Comparison of ENCODE assay signal across 8 mouse cellular contexts in genomic region chr13:34964866-34965265, GRCm38 (mm10). TPM values are rescaled to one million over a fixed set of nuclear protein-coding genes. Genes with fewer than 3 reads are reported as not detected.
DNase-seq lines count a peak whose midpoint lies in the region; ATAC-seq lines count a peak whose summit lies in the region.
"Had no signal": no experiment of that assay in that cellular context is flagged by ENCODE, and none has a peak within 500 bp of the region (broad histone marks: within the 10 kb centered on the region; RNA-seq: fewer than 3 reads in every experiment).

No protein-coding gene starts in this region.

- H3K27me3 ChIP-seq in lung, embryonic 15.5 days, result peaks cover 17% of the 10 kb centered on the region
- H3K27me3 ChIP-seq in forebrain, embryonic 15.5 days, result peaks cover 9% of the 10 kb centered on the region; the same call in 1 of the 2 replicates
- H3K27me3 ChIP-seq in limb, embryonic 10.5 days (ENCODE audit: low read depth, poor library complexity, severe bottlenecking), result peaks cover 43% of the 10 kb centered on the region
- 0 out of 2 replicates have a peak, but pooled peaks cover 3% of the 10 kb centered on the region for H3K27me3 ChIP-seq in stomach, embryonic 14.5 days (ENCODE audit: control insufficient read depth, insufficient read depth, low read length)

- 8% methylated on average over 5 of the region's 5 CpGs for WGBS in lung, embryonic 15.5 days
- WGBS in forebrain, embryonic 15.5 days, result 5% methylated on average over 5 of the region's 5 CpGs
- 9% methylated on average over 5 of the region's 5 CpGs for WGBS in limb, embryonic 10.5 days
- 22% methylated on average over 5 of the region's 5 CpGs for WGBS in stomach, embryonic 14.5 days

- peak overlapping the region; percentile 42 for H3K4me3 ChIP-seq in lung, embryonic 15.5 days
- H3K4me3 ChIP-seq in forebrain, embryonic 15.5 days, result peak overlapping the region; percentile 39
- peak overlapping the region; percentile 58 for H3K4me3 ChIP-seq in limb, embryonic 10.5 days
- H3K4me3 ChIP-seq in stomach, embryonic 14.5 days (ENCODE audit: low read depth, low read length), result peak overlapping the region; percentile 45; the same call in 1 of the 2 replicates

- H3K9me3 ChIP-seq in lung, embryonic 15.5 days, result no peaks in the 10 kb centered on the region
- no peaks in the 10 kb centered on the region for H3K9me3 ChIP-seq in forebrain, embryonic 15.5 days
- H3K9me3 ChIP-seq in limb, embryonic 10.5 days (replicated peaks), result no peaks in the 10 kb centered on the region
- no peaks in the 10 kb centered on the region for H3K9me3 ChIP-seq in stomach, embryonic 14.5 days (ENCODE audit: control insufficient read depth, low read depth, low read length)

- DNase-seq in lung, postnatal 36 days, result no peak
- no peak for DNase-seq in limb, embryonic 10.5 days (ENCODE audit: low spot score)
- DNase-seq in left cerebral cortex, adult 11 months (ENCODE audit: low spot score), result no peak
- DNase-seq in thymus, postnatal 10 days (ENCODE audit: low spot score in 2 of 2), result no peak
- DNase-seq: gastrocnemius, postnatal 25 days had no signal

- no peak overlapping the region for H3K27ac ChIP-seq in lung, embryonic 15.5 days
- no peak overlapping the region for H3K27ac ChIP-seq in forebrain, embryonic 15.5 days (replicated peaks)
- H3K27ac ChIP-seq in limb, embryonic 10.5 days, result no peak overlapping the region
- H3K27ac ChIP-seq in stomach, embryonic 14.5 days (ENCODE audit: low read length), result no peak overlapping the region

- H3K4me2 ChIP-seq in lung, embryonic 15.5 days, result peak overlapping the region; percentile 65
- H3K4me2 ChIP-seq in forebrain, embryonic 15.5 days (replicated peaks), result peak overlapping the region; percentile 65
- H3K4me2 ChIP-seq in stomach, embryonic 14.5 days (replicated peaks; ENCODE audit: low read depth, low read length), result peak overlapping the region; percentile 80

- H3K36me3 ChIP-seq in lung, embryonic 15.5 days, result no peaks in the 10 kb centered on the region
- no peaks in the 10 kb centered on the region for H3K36me3 ChIP-seq in forebrain, embryonic 15.5 days
- H3K36me3 ChIP-seq in limb, embryonic 10.5 days, result no peaks in the 10 kb centered on the region
- H3K36me3 ChIP-seq in stomach, embryonic 14.5 days (ENCODE audit: control insufficient read depth, insufficient read depth, low read length), result no peaks in the 10 kb centered on the region

- H3K9ac ChIP-seq in lung, embryonic 15.5 days, result no peak overlapping the region
- H3K9ac ChIP-seq in forebrain, embryonic 15.5 days (replicated peaks), result no peak overlapping the region
- no peak overlapping the region for H3K9ac ChIP-seq in stomach, embryonic 14.5 days (replicated peaks; ENCODE audit: low read depth, low read length)

- peaks cover 12% of the 10 kb centered on the region; the same call in 1 of the 2 replicates for H3K4me1 ChIP-seq in lung, embryonic 15.5 days
- H3K4me1 ChIP-seq in forebrain, embryonic 15.5 days, result peaks cover 17% of the 10 kb centered on the region
- H3K4me1 ChIP-seq in limb, embryonic 10.5 days, result peaks cover 12% of the 10 kb centered on the region
- no peaks in the 10 kb centered on the region; the same call in 1 of the 2 replicates for H3K4me1 ChIP-seq in stomach, embryonic 14.5 days (ENCODE audit: control insufficient read depth, insufficient read depth, low read length)

- ATAC-seq in lung, embryonic 15.5 days (ENCODE audit: borderline replicate concordance, extremely low read depth, low FRiP score, low TSS enrichment), result no peak
- ATAC-seq in forebrain, embryonic 15.5 days (replicated peaks), result no peak
- ATAC-seq in stomach, embryonic 14.5 days (ENCODE audit: insufficient number of reproducible peaks, insufficient read depth, low FRiP score, low read depth), result no peak

RNA-seq across cellular contexts. Expression of gene Eci3, which starts 1.3 kb away (rescaled TPM):
- 0.59 and 1.0 TPM in 2 replicates for polyA plus RNA-seq in lung, embryonic 15.5 days (2015; fragmentation: Nextera tagmentation; extraction: Ambion mirVana)
- polyA plus RNA-seq in forebrain, embryonic 15.5 days (2015; fragmentation: Nextera tagmentation; extraction: Ambion mirVana), result 0.15 and 0.41 TPM in 2 replicates
- polyA plus RNA-seq in limb, embryonic 10.5 days (2016; fragmentation: Nextera tagmentation; extraction: Ambion mirVana), result 0.15 TPM in 1 of 2 replicates, not detected in the other
- polyA plus RNA-seq in stomach, embryonic 14.5 days (2014; fragmentation: Nextera tagmentation; extraction: Ambion mirVana), result 1.3 and 1.5 TPM in 2 replicates

RNA-seq across cellular contexts. Expression of gene 4933417A18Rik, which starts 40.7 kb away (rescaled TPM):
- polyA plus RNA-seq in lung, embryonic 15.5 days (2015; fragmentation: Nextera tagmentation; extraction: Ambion mirVana), result not detected in 2 replicates
- not detected in 2 replicates for polyA plus RNA-seq in forebrain, embryonic 15.5 days (2015; fragmentation: Nextera tagmentation; extraction: Ambion mirVana)
- polyA plus RNA-seq in limb, embryonic 10.5 days (2016; fragmentation: Nextera tagmentation; extraction: Ambion mirVana), result not detected in 2 replicates
- polyA plus RNA-seq in stomach, embryonic 14.5 days (2014; fragmentation: Nextera tagmentation; extraction: Ambion mirVana), result not detected in 2 replicates

RNA-seq across cellular contexts. Expression of gene Fam217a, which starts 40.8 kb away (rescaled TPM):
- polyA plus RNA-seq in lung, embryonic 15.5 days (2015; fragmentation: Nextera tagmentation; extraction: Ambion mirVana), result 1.3 and 1.5 TPM in 2 replicates
- polyA plus RNA-seq in forebrain, embryonic 15.5 days (2015; fragmentation: Nextera tagmentation; extraction: Ambion mirVana), result 0.71 and 0.97 TPM in 2 replicates
- polyA plus RNA-seq in limb, embryonic 10.5 days (2016; fragmentation: Nextera tagmentation; extraction: Ambion mirVana), result 0.70 and 1.3 TPM in 2 replicates
- polyA plus RNA-seq in stomach, embryonic 14.5 days (2014; fragmentation: Nextera tagmentation; extraction: Ambion mirVana), result 0.93 and 1.8 TPM in 2 replicates
